Mouse (Mus musculus) G1E (cell line): ENCODE measurements around the gene B3galt1. TPM values are rescaled to one million over a fixed set of nuclear protein-coding genes. Genes with fewer than 3 reads are reported as not detected.

Experiments used
- ATAC-seq: 2 replicates; pipeline ENCODE4 v1.8.0; 2016; ENCODE audit warnings: mild to moderate bottlenecking; ENCODE audit not compliant: insufficient number of reproducible peaks, poor library complexity, low FRiP score, severe bottlenecking; ENCODE audit errors: extremely low read depth
- DNase-seq: peaks from one replicate; pipeline ENCODE4 v3.0.0; 2012; ENCODE audit warnings: low spot score
- H3K27me3 ChIP-seq: 2 replicates; pipeline ENCODE4 v1.6.1; 2012; ENCODE audit warnings: mild to moderate bottlenecking, low read length, inconsistent platforms; ENCODE audit not compliant: insufficient read depth
- H3K36me3 ChIP-seq: replicated peaks from 2 replicates; pipeline ENCODE3; 2012; ENCODE audit warnings: mild to moderate bottlenecking, inconsistent platforms
- H3K4me1 ChIP-seq: 2 replicates; pipeline ENCODE4 v1.6.1; 2012; ENCODE audit warnings: low read depth, low read length, inconsistent platforms, mixed read lengths; ENCODE audit not compliant: insufficient read depth
- H3K4me3 ChIP-seq: 2 replicates; pipeline ENCODE4 v1.5.1; 2012; ENCODE audit warnings: low read depth, mild to moderate bottlenecking, inconsistent platforms, low read length, moderate library complexity, mixed read lengths
- H3K9me3 ChIP-seq: replicated peaks from 2 replicates; pipeline ENCODE4 v1.6.1; 2012; ENCODE audit warnings: inconsistent platforms
- CTCF ChIP-seq: IDR thresholded peaks from 2 replicates; pipeline ENCODE4 v1.5.1; 2012; ENCODE audit warnings: low read depth, low read length, inconsistent platforms, mixed read lengths
- GATA1 ChIP-seq: IDR thresholded peaks from 2 replicates; pipeline ENCODE4 v1.6.1; 2012; ENCODE audit warnings: borderline replicate concordance, low read length, inconsistent platforms, mixed read lengths
- GATA2 ChIP-seq: IDR thresholded peaks from 2 replicates; pipeline ENCODE4 v1.6.1; 2012; ENCODE audit warnings: low read depth, low read length, inconsistent platforms, borderline replicate concordance
- POLR2AphosphoS5 ChIP-seq: IDR thresholded peaks from 2 replicates; pipeline ENCODE4 v1.6.1; 2012; ENCODE audit warnings: low read depth, low read length, inconsistent platforms; ENCODE audit not compliant: insufficient replicate concordance
- TAL1 ChIP-seq: conservative IDR thresholded peaks from 2 replicates; pipeline ENCODE4 v1.6.1; 2012; ENCODE audit warnings: low read depth, low read length, inconsistent platforms, mixed read lengths
- polyA plus RNA-seq: library from polyadenylated mRNA; stranded (reverse); fragments of >175 nt; gene quantifications from 2 replicates; pipeline ENCODE4 v1.2.3, GENCODE M21; 2012
- total RNA-seq, 2 experiments: library from RNA; stranded (forward) in 1 of 2; stranded (reverse) in 1 of 2; fragments of 200-1000 nt in 1 of 2; fragments of >200 nt in 1 of 2; fragmentation: Nextera tagmentation in 1 of 2; gene quantifications; 2 replicates each; pipeline ENCODE4 v1.2.3; 2014 to 2017

B3galt1 gene
- total and polyA plus RNA-seq, 3 experiments: 0.16 TPM; not detected in 2

DNA sequence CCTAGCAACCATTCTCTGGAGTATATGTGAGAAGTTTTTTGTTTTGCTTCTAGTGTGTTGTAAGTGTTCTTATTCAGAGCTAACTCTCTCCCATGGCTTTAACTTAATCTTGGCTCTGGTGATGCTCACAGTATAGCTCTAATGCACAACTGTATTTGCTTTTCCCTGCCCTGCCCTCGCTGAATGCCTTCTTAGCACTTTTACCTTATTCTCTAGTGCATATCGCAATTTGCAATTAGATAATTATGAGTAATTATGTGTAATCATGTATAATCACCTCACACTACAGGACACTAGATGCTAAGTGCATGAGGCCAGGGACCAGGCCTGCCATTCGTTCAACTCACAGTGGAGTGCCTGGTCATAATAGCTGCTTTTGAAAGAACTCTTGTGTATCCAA lies 307.7 kb downstream of the B3galt1 start:
- no peaks in the 10 kb centered on the region for H3K4me1 ChIP-seq
- no peak for ATAC-seq
- H3K9me3 ChIP-seq: 0 out of 2 replicates have a peak, but pooled peaks cover 4% of the 10 kb centered on the region
- no peaks in the 10 kb centered on the region for H3K36me3 ChIP-seq
- TF ChIP-seq POLR2AphosphoS5 (no peak), CTCF (no peak), GATA1 (no peak), GATA2 (no peak), TAL1 (no peak)
- no peaks in the 10 kb centered on the region for H3K27me3 ChIP-seq
- H3K4me3 ChIP-seq: no peak overlapping the region
- DNase-seq: no peak

DNA sequence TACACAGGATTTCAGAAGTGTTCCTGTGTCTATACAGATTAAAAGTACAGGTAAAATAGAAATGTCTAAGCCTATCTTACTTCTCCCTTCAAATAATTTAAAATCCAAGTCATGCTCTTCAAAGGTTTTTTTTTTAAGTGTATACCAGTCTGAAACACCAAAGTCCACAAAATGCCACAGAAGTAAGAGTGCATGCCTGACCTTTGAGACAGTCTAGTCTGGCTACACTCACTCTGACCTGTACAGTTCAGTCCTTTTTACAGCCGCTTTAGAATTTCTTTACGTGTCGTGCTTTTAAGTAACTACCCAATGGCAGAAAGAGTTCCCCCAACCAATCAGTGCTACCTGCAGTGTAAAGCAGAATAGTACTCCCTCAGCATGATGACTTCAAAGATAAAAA lies 314.2 kb downstream of the B3galt1 start:
- DNase-seq (no peak), ATAC-seq (no peak)
- H3K9me3 ChIP-seq: no peaks in the 10 kb centered on the region; the same call in 1 of the 2 replicates
- TF ChIP-seq GATA2 (no peak), CTCF (no peak), GATA1 (no peak), POLR2AphosphoS5 (no peak), TAL1 (no peak)
- no peak overlapping the region for H3K4me3 ChIP-seq
- H3K4me1 ChIP-seq: no peaks in the 10 kb centered on the region
- H3K27me3 ChIP-seq: no peaks in the 10 kb centered on the region
- H3K36me3 ChIP-seq: no peaks in the 10 kb centered on the region

DNA sequence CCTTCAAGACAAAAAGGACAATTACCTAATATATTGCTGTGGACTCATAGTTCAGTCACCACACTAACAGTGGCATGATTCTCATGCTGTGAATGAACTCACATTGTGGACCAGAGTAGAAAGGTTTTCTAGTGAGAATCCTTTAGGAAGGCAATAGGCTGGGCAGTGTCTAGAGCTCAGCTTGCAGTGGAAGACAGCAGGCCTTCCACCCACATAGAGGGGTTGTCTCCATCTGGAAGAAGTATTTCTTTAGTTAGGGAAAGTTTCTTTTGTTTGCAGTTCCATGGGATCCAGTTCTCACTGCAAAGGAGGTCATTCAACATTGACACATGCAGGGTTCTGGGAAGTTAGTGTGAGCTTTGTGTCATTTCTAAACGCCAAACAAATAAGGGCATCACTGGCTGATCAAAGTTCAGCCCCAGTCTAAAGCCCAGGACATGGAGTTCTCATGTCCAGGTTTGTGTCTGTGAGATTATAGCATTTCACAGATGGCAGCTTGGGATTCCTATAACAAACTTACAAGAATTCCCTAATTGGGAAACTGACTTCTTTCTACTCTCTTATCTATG lies 316.1 kb downstream of the B3galt1 start:
- no peak overlapping the region for H3K4me3 ChIP-seq
- DNase-seq: no peak
- TF ChIP-seq GATA1: no peak
- no peak for TF ChIP-seq POLR2AphosphoS5
- TF ChIP-seq TAL1: no peak
- no peak for TF ChIP-seq CTCF
- no peak for TF ChIP-seq GATA2
- no peaks in the 10 kb centered on the region; the same call in 1 of the 2 replicates for H3K9me3 ChIP-seq
- no peak for ATAC-seq
- no peaks in the 10 kb centered on the region for H3K36me3 ChIP-seq
- H3K27me3 ChIP-seq: no peaks in the 10 kb centered on the region
- H3K4me1 ChIP-seq: no peaks in the 10 kb centered on the region

DNA sequence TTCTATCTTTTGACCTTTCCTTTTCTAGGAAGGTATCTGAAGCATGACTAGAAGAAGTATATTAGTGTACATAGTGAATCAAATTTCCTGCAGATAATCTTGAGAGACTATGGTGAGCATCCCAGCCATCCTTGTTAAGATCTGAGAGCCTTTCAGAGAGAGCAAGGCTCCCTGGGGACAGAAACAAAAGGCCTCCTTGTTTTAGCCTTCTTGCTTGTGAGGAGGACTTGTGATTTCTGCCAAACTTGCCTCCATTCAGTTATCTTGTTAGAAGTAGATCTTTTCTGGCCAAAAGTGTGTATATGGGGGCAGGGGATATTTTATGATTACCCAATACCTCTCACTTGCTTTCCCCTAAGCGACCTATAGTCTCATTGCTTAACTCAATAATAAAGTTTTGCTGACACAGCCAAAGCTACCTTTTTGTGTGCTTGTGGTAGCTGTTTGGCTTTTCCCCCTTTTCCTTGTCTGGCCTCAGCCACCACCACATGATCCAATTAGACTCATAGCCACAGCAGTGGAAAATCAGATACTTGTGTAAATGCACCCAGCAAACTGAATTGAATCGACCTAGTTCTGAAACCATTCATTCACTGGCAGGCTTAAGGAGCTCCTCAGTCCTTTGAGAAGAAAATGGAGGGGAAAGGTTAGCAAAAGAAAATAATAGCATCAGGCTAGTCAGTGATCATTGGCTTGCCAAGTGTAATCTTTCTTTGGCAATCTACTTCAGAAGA lies 332.5 kb downstream of the B3galt1 start:
- Histone ChIP-seq H3K9me3 (peaks cover 13% of the 10 kb centered on the region; the same call in 1 of the 2 replicates), H3K4me3 (no peak overlapping the region), H3K27me3 (no peaks in the 10 kb centered on the region), H3K36me3 (no peaks in the 10 kb centered on the region), H3K4me1 (no peaks in the 10 kb centered on the region)
- ATAC-seq: no peak
- DNase-seq: no peak
- TF ChIP-seq GATA2 (no peak), GATA1 (no peak), CTCF (no peak), POLR2AphosphoS5 (no peak), TAL1 (no peak)

DNA sequence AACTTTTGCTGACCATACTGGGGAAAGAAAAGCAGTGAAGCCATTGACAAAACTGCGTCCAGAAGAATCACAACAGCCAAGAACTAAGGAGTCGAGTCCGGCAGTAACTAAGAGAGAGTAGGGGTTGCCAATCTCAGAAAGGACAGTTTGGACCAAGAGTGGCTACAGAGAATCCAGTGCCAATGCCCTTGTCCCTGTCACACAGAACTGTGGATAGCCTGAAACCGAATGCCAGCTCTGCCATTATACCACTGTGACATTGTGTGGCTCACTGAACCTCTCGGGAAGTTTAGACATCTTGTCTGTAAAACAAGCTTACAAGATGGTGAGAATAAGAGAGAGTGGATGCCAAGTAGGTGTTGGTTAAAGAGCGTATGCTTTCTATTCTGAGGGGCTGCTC lies 335.9 kb downstream of the B3galt1 start:
- DNase-seq (no peak), ATAC-seq (no peak)
- Histone ChIP-seq H3K4me3 (no peak overlapping the region), H3K27me3 (no peaks in the 10 kb centered on the region), H3K36me3 (no peaks in the 10 kb centered on the region), H3K4me1 (no peaks in the 10 kb centered on the region), H3K9me3 (peaks cover 13% of the 10 kb centered on the region; the same call in 1 of the 2 replicates)
- TF ChIP-seq TAL1: no peak
- TF ChIP-seq POLR2AphosphoS5: no peak
- no peak for TF ChIP-seq GATA1
- TF ChIP-seq CTCF: no peak
- no peak for TF ChIP-seq GATA2

DNA sequence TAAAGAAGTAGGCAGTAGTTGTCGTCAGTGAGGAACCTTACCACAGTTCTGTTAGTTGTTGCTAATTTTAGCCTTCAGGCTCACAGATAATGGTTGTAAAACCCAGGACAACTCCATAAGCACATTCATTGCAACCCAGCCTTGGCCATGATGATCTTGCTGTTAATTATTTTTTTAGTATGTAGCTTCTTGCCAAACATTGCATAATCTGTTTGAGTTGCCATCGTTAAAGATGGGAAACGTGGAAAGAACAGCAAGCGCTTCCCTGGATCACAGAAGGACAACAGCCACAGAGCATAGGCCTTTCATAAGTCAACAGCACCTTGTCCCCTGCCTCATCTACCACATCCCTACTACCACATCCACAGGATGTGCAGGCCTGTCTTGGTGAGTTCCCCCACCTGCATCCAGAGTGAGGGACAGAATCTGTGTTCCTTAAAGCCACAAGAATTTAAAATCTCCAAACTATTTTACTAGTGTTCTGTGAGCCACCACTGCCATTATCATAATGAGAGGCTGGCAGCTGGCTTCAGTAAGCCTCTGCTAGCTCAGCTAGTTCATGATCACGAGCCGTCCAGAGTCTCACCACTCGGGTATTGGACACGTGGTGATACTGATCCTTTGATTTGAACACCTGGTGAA lies 337.1 kb downstream of the B3galt1 start:
- H3K36me3 ChIP-seq: no peaks in the 10 kb centered on the region
- DNase-seq: no peak

More for the DNA sequence above, 337.1 kb downstream of the B3galt1 start:
- Histone ChIP-seq H3K4me1 (no peaks in the 10 kb centered on the region), H3K9me3 (peaks cover 13% of the 10 kb centered on the region; the same call in 1 of the 2 replicates), H3K27me3 (no peaks in the 10 kb centered on the region), H3K4me3 (no peak overlapping the region)
- no peak for ATAC-seq
- TF ChIP-seq CTCF (no peak), GATA2 (no peak), GATA1 (no peak), TAL1 (no peak), POLR2AphosphoS5 (no peak)
